In genomic region chr11:7625256-7625655, GRCm38 (mm10) we compare ENCODE assay signal across 14 mouse cellular contexts.
DNase-seq lines count a peak whose midpoint lies in the region; ATAC-seq lines count a peak whose summit lies in the region.
"Had no signal": no experiment of that assay in that cellular context is flagged by ENCODE, and none has a peak within 500 bp of the region (broad histone marks: within the 10 kb centered on the region; RNA-seq: fewer than 3 reads in every experiment).

No protein-coding gene starts in this region.

- no peaks in the 10 kb centered on the region for H3K9me3 ChIP-seq in heart, embryonic 11.5 days (replicated peaks; ENCODE audit: control insufficient read depth, low read length)
- no peaks in the 10 kb centered on the region for H3K9me3 ChIP-seq in neural tube, embryonic 15.5 days (replicated peaks)
- H3K9me3 ChIP-seq: hindbrain, embryonic 13.5 days; limb, embryonic 12.5 days; midbrain, embryonic 15.5 days had no signal

- H3K4me2 ChIP-seq in heart, embryonic 11.5 days = no peak overlapping the region
- no peak overlapping the region for H3K4me2 ChIP-seq in neural tube, embryonic 15.5 days
- H3K4me2 ChIP-seq: hindbrain, embryonic 13.5 days; limb, embryonic 12.5 days; midbrain, embryonic 15.5 days had no signal

- no peaks in the 10 kb centered on the region for H3K27me3 ChIP-seq in heart, embryonic 11.5 days (ENCODE audit: control insufficient read depth, insufficient read depth, low read length)
- no peaks in the 10 kb centered on the region for H3K27me3 ChIP-seq in neural tube, embryonic 15.5 days (replicated peaks)
- H3K27me3 ChIP-seq: hindbrain, embryonic 13.5 days; limb, embryonic 12.5 days; midbrain, embryonic 15.5 days had no signal

- H3K9ac ChIP-seq in heart, embryonic 11.5 days (ENCODE audit: low read depth, low read length) = no peak overlapping the region
- no peak overlapping the region for H3K9ac ChIP-seq in neural tube, embryonic 15.5 days (replicated peaks)
- H3K9ac ChIP-seq: hindbrain, embryonic 13.5 days; limb, embryonic 12.5 days; midbrain, embryonic 15.5 days had no signal

- ATAC-seq in heart, embryonic 11.5 days (replicated peaks; ENCODE audit: insufficient number of reproducible peaks, low FRiP score, low TSS enrichment) = no peak
- no peak for ATAC-seq in CD4-positive, CD25-positive, alpha-beta regulatory T cell, adult 4 months
- no peak for ATAC-seq in neural tube, embryonic 15.5 days (ENCODE audit: low FRiP score)
- ATAC-seq: midbrain, embryonic 15.5 days had no signal

- no peak overlapping the region for H3K4me3 ChIP-seq in heart, embryonic 11.5 days (ENCODE audit: low read depth, low read length)
- H3K4me3 ChIP-seq in neural tube, embryonic 15.5 days (replicated peaks) = no peak overlapping the region
- H3K4me3 ChIP-seq: erythroblast, embryonic 14.5 days; hindbrain, embryonic 13.5 days; limb, embryonic 12.5 days; midbrain, embryonic 15.5 days had no signal

- H3K4me1 ChIP-seq in heart, embryonic 11.5 days (ENCODE audit: control insufficient read depth, insufficient read depth, low read length) = no peaks in the 10 kb centered on the region
- H3K4me1 ChIP-seq in neural tube, embryonic 15.5 days = no peaks in the 10 kb centered on the region
- H3K4me1 ChIP-seq: hindbrain, embryonic 13.5 days; limb, embryonic 12.5 days; midbrain, embryonic 15.5 days had no signal

- WGBS in heart, embryonic 11.5 days (ENCODE audit: insufficient replicate concordance) = 74% methylated on average over 3 of the region's 3 CpGs
- WGBS in neural tube, embryonic 15.5 days = 81% methylated on average over 3 of the region's 3 CpGs

- peak; percentile 90 for DNase-seq in heart, adult 11 months
- DNase-seq in lung, postnatal 25 days (ENCODE audit: low spot score) = peak; percentile 1
- no peak for DNase-seq in lung, postnatal 10 days
- peak; percentile 51 for DNase-seq in adrenal gland, postnatal 14 days
- peak; percentile 11 for DNase-seq in gastrocnemius, postnatal 10 days
- DNase-seq: kidney, adult 9 months; spleen, adult 18-20 months had no signal

- H3K36me3 ChIP-seq in heart, embryonic 11.5 days (ENCODE audit: control insufficient read depth, insufficient read depth, low read length) = no peaks in the 10 kb centered on the region
- H3K36me3 ChIP-seq in neural tube, embryonic 15.5 days = no peaks in the 10 kb centered on the region
- H3K36me3 ChIP-seq: hindbrain, embryonic 13.5 days; limb, embryonic 12.5 days; midbrain, embryonic 15.5 days had no signal

- H3K27ac ChIP-seq in heart, embryonic 11.5 days (ENCODE audit: low read depth, low read length) = no peak overlapping the region
- no peak overlapping the region for H3K27ac ChIP-seq in neural tube, embryonic 15.5 days (replicated peaks)
- H3K27ac ChIP-seq: hindbrain, embryonic 13.5 days; limb, embryonic 12.5 days; midbrain, embryonic 15.5 days had no signal
